In the genomic region with DNA sequence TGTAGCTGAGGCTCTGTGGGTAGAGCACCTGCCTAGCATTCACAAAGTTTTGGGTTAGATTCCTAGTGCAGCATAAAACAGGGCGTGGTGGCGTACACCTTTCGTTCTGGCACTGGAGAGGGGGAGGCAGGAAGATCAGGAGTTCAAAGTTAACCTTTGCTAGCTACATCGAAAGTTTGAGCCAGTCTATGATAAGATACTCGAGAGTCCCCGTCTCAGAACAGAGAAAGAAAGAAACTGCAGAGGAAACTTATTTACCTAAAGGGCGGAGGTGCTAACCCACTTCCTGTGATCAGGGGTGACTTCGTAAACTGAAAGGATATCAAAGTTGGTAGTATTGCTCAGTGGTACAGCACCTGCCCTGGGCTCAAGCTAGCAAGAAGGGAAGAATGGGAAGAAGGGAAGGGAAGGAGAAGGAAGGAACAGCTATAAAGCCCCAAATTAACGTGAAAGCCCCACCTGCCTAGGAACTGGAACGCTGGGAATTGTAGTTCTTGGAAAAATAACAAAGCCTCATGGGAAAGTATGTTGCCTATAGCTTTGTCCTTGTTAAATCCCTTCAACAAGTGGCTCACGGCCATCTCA, we compare ENCODE assay signal across 8 mouse cellular contexts. TPM values are rescaled to one million over a fixed set of nuclear protein-coding genes. Genes with fewer than 3 reads are reported as not detected.
DNase-seq lines count a peak whose midpoint lies in the region; ATAC-seq and TF ChIP-seq lines count a peak whose summit lies in the region.

No protein-coding gene starts in this region.

- no peak for DNase-seq in gastrocnemius, adult 2 months
- DNase-seq in gastrocnemius, postnatal 36 days = no peak
- DNase-seq in CD8-positive naive resting alpha-beta T cell, adult 2 months (ENCODE audit: low read depth in 2 of 2, low spot score in 2 of 2) = peak; percentile 56 to 65
- DNase-seq in liver, embryonic 13.5 days = no peak
- DNase-seq in urinary bladder, postnatal 4 days (ENCODE audit: low spot score in 2 of 2) = no peak
- no peak for DNase-seq in cerebellum, adult 8-10 months

- peaks cover 17% of the 10 kb centered on the region for H3K4me1 ChIP-seq in forebrain, embryonic 12.5 days
- H3K4me1 ChIP-seq in liver, embryonic 13.5 days (replicated peaks) = peaks cover 27% of the 10 kb centered on the region
- H3K4me1 ChIP-seq in small intestine, adult 2 months (ENCODE audit: control insufficient read depth, insufficient read depth, insufficient read length, low read length) = no peaks in the 10 kb centered on the region; the same call in 1 of the 2 replicates

- ATAC-seq in forebrain, embryonic 12.5 days (ENCODE audit: low FRiP score) = peak; percentile 36; the same call in 1 of the 2 replicates
- ATAC-seq in liver, embryonic 13.5 days (ENCODE audit: low read depth) = no peak

- peak overlapping the region; percentile 48 for H3K4me2 ChIP-seq in forebrain, embryonic 12.5 days
- peak overlapping the region; percentile 55 for H3K4me2 ChIP-seq in liver, embryonic 13.5 days

- H3K36me3 ChIP-seq in forebrain, embryonic 12.5 days (replicated peaks) = no peaks in the 10 kb centered on the region
- no peaks in the 10 kb centered on the region for H3K36me3 ChIP-seq in liver, embryonic 13.5 days
- no peaks in the 10 kb centered on the region for H3K36me3 ChIP-seq in small intestine, adult 2 months (ENCODE audit: control insufficient read depth, insufficient read depth, low read length)

- TF ChIP-seq CTCF in gastrocnemius, adult 2 months (IDR thresholded peaks at IDR 0.05) = no peak
- no peak for TF ChIP-seq CTCF in small intestine, adult 2 months (IDR thresholded peaks at IDR 0.05; ENCODE audit: extremely low read depth, insufficient read length, insufficient replicate concordance, low read depth, low read length)

- WGBS in forebrain, embryonic 12.5 days = 57% methylated on average over 11 of the region's 11 CpGs
- WGBS in liver, embryonic 13.5 days (ENCODE audit: insufficient replicate concordance) = 23% methylated on average over 11 of the region's 11 CpGs
- 15% methylated on average over 11 of the region's 11 CpGs for WGBS in small intestine, adult 2 months

- H3K9ac ChIP-seq in forebrain, embryonic 12.5 days = no peak overlapping the region
- H3K9ac ChIP-seq in liver, embryonic 13.5 days = peak overlapping the region; percentile 22; the same call in 1 of the 2 replicates

- no peak for TF ChIP-seq POLR2A in small intestine, adult 2 months (IDR thresholded peaks at IDR 0.05; ENCODE audit: low read depth, low read length)

- H3K27ac ChIP-seq in gastrocnemius, adult 2 months = no peak overlapping the region
- H3K27ac ChIP-seq in forebrain, embryonic 12.5 days = no peak overlapping the region
- no peak overlapping the region for H3K27ac ChIP-seq in liver, embryonic 13.5 days
- peak overlapping the region; percentile 98 for H3K27ac ChIP-seq in small intestine, adult 2 months (ENCODE audit: insufficient read depth, low read depth, low read length)

- no peaks in the 10 kb centered on the region for H3K9me3 ChIP-seq in forebrain, embryonic 12.5 days
- no peaks in the 10 kb centered on the region for H3K9me3 ChIP-seq in liver, embryonic 13.5 days (replicated peaks)

- intact Hi-C loops in gastrocnemius, adult 2 months (cut with DNase I) = no loop called here
- intact Hi-C loops in gastrocnemius, postnatal 36 days (cut with DNase I) = no loop called here

- H3K27me3 ChIP-seq in forebrain, embryonic 12.5 days = no peaks in the 10 kb centered on the region; the same call in 1 of the 2 replicates
- H3K27me3 ChIP-seq in liver, embryonic 13.5 days = no peaks in the 10 kb centered on the region
- no peaks in the 10 kb centered on the region for H3K27me3 ChIP-seq in small intestine, adult 2 months (ENCODE audit: control insufficient read depth, insufficient read depth, low read length)

- peak overlapping the region; percentile 47 for H3K4me3 ChIP-seq in gastrocnemius, adult 2 months
- peak overlapping the region; percentile 32 for H3K4me3 ChIP-seq in forebrain, embryonic 12.5 days (replicated peaks)
- H3K4me3 ChIP-seq in liver, embryonic 13.5 days (replicated peaks) = peak overlapping the region; percentile 46
- H3K4me3 ChIP-seq in small intestine, adult 2 months (ENCODE audit: low read depth, low read length) = peak overlapping the region; percentile 43

RNA-seq across cellular contexts. Expression of gene Enpp1, which starts 42.4 kb away (rescaled TPM):
- 1 to 10 TPM; 2.6 to 6.1 TPM for total RNA-seq in gastrocnemius, adult 2 months (2021)
- total RNA-seq in gastrocnemius, postnatal 36 days (2021) = 1 to 10 TPM; 3.7 to 4.2 TPM
- 1.2 and 1.3 TPM in 2 replicates for polyA plus RNA-seq in forebrain, embryonic 12.5 days (2016; fragmentation: Nextera tagmentation; extraction: Ambion mirVana)
- polyA plus RNA-seq in liver, embryonic 13.5 days (2015; fragmentation: Nextera tagmentation; extraction: Ambion mirVana) = 1.6 and 2.0 TPM in 2 replicates
- 1.2 and 2.2 TPM in 2 replicates for polyA plus RNA-seq in small intestine, adult 2 months (2012; rRNA removed)

Comparison
In these comparisons a context has a peak if more than half of its experiments do, and no peak if none do; other contexts are left out.
1. DNase-seq: peak in CD8-positive naive resting alpha-beta T cell, adult 2 months (2 of 2); none in gastrocnemius, adult 2 months (single experiment), gastrocnemius, postnatal 36 days (0 of 2), liver, embryonic 13.5 days (single experiment), urinary bladder, postnatal 4 days (0 of 2) and cerebellum, adult 8-10 months (single experiment).
2. Peak in every context shown above with its lines, with median percentiles within 50 percentile points of each other: H3K4me3 ChIP-seq.